Mouse (Mus musculus) left cerebral cortex, adult 2 months (tissue): ENCODE data around the gene Ptprn2. TPM values are rescaled to one million over a fixed set of nuclear protein-coding genes. Genes with fewer than 3 reads are reported as not detected.

Experiments
- DNase-seq, 2 experiments: peaks; one replicate each; pipeline ENCODE4 v3.0.0; 2021 to 2022; ENCODE audit warnings: low spot score in 2 of 2, mixed read lengths in 1 of 2; ENCODE audit errors: extremely low spot score in 1 of 2
- H3K27ac ChIP-seq: fragments of 200-600 bp; 2 replicates; pipeline ENCODE4 v1.8.1; 2022
- H3K4me3 ChIP-seq: fragments of 200-600 bp; 2 replicates; pipeline ENCODE4 v1.8.1; 2022
- CTCF ChIP-seq: fragments of 200-600 bp; IDR thresholded peaks from 2 replicates; pipeline ENCODE4 v1.8.1; 2022; ENCODE audit warnings: antibody characterized with exemption, mild to moderate bottlenecking, moderate library complexity
- intact Hi-C: fragments of 180-260 bp; cut with DNase I; formaldehyde crosslinking; loops from one replicate; pipeline ENCODE4 v1.15.1; 2025
- total RNA-seq, 2 experiments: library from RNA; stranded (reverse); gene quantifications; 2 replicates each; pipeline ENCODE4 v1.2.3; 2021

The Ptprn2 gene
- total RNA-seq, 2 experiments from 2014 or later, result 339 to 346 TPM

DNA sequence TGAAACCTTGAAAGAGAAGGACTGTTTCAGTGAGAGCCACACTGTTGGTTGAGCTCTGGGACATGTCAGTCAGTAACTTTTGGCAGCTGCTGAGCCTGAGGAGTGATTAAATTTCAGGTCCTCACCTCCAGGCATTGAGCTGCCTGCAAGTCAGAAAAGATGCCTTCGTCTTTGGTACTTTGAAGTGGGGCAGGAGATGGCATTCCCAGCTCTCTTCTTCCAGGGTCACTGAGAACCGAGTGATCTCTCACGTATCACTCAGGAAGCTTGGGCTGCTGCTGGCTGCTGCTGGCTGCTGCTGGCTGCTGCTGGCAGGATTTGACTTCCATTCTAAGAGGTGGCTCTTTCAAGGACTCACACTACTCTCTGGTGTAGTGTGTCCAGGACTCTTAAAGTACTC, 688.7 kb downstream of the Ptprn2 start:
- Histone ChIP-seq H3K4me3 (no peak overlapping the region), H3K27ac (peak overlapping the region; percentile 9)
- intact Hi-C loops, result no loop called here
- TF ChIP-seq CTCF, result no peak
- no peak for DNase-seq

DNA sequence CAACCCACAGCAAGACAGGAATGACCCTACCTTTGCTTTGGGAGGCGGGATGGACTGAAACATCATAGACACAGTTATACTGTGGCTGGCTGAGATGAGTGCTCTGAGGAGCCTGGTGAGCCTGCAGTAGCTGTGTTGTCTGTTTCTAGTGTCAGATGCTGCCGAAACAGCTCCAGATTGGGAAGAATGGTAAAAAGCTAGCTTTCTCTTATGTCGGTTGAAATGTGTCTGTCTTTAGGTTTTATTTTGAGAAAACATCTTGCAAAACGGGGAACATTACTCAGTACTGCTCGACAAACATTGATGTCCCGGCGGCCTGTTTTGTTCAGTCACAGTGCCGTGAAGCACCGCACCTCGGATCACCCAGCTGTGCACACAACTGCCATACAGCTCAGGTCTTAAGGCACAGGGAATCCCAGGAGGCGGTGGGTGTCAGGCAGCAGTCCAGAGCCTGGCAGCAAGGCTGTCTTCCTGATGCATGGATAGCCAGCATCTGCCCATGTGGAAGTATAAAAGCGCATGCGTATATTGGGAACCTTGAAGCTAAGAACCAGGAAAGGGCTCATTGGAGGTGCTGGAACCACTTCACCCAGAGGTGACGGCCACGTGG, 689.7 kb downstream of the Ptprn2 start:
- no peak for TF ChIP-seq CTCF
- Histone ChIP-seq H3K27ac (peak overlapping the region; percentile 9), H3K4me3 (no peak overlapping the region)
- intact Hi-C loops, result no loop called here
- DNase-seq, result peak in 1 of 2 experiments; percentile 28

DNA sequence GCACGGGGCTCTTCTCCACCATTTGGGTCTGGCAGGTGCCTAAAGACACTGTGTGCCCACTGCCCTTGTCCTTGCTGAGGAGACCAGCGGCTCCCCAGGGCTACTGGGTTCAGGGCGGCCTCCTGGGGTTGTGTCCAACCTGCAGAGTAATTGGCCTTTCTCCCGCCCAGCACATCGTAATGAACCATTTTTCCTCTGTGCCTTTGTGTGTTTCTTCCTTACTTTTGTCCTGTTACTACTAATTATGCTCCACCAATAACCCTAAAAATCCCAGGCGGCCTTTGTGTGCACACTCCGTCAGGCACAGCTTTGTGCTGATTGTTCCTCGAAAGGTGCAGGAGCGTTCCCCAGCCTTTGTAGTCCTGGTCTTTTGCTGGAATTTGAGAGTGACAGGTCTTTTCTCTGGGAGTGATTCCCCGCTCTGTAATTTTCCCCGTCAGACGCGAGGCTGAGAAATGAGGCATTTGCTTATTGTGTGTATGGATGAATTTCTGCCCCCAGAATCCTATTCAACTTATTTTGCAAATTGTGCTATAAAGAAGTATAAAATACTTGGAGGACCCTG, 690.8 kb downstream of the Ptprn2 start:
- intact Hi-C loops, result no loop called here
- Histone ChIP-seq H3K4me3 (no peak overlapping the region), H3K27ac (no peak overlapping the region)
- no peak for TF ChIP-seq CTCF
- no peak for DNase-seq

DNA sequence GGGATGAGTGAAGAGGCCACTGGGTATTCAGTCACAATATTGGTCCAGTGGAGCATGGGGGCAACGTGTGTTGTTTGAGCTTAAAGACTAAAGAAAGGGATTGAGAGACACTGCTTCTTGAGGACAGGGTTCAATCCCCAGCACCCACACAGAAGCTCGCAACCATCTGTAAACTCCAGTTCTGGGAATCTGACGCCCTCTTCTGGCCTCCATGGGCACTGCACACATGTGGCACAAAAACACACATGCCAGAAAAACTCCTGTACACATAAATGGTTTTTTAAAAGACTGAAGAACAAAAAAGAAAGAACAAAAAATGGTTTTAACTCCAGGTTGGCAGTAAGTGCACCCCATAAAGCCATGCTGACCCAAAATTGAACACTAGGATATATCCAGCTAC, 701.6 kb downstream of the Ptprn2 start:
- no peak for DNase-seq
- intact Hi-C loops, result no loop called here
- Histone ChIP-seq H3K4me3 (no peak overlapping the region), H3K27ac (no peak overlapping the region)
- peak; percentile 31 for TF ChIP-seq CTCF

DNA sequence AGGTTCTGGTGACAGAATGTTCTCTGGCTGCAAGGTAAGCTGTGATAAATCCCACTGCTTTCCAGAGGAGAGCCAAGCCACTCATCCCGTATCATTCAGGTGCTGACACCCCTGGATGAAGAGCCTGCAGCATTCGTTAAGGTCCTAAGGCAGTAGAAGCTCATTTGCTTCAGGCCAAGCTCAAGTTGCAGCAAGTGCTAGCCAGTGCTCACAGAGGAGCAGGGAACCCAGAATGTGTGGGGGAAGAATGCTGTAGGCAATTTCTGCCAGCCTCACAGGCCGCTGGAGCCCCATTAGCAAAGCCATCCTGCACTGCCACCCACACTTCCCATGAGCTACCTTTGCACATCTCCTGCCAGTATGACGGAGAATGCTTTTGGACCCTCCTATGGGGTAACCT, 706.5 kb downstream of the Ptprn2 start:
- Histone ChIP-seq H3K27ac (peak overlapping the region; percentile 74), H3K4me3 (no peak overlapping the region)
- intact Hi-C loops, result no loop called here
- no peak for TF ChIP-seq CTCF
- DNase-seq, result peak in 1 of 2 experiments; percentile 47

DNA sequence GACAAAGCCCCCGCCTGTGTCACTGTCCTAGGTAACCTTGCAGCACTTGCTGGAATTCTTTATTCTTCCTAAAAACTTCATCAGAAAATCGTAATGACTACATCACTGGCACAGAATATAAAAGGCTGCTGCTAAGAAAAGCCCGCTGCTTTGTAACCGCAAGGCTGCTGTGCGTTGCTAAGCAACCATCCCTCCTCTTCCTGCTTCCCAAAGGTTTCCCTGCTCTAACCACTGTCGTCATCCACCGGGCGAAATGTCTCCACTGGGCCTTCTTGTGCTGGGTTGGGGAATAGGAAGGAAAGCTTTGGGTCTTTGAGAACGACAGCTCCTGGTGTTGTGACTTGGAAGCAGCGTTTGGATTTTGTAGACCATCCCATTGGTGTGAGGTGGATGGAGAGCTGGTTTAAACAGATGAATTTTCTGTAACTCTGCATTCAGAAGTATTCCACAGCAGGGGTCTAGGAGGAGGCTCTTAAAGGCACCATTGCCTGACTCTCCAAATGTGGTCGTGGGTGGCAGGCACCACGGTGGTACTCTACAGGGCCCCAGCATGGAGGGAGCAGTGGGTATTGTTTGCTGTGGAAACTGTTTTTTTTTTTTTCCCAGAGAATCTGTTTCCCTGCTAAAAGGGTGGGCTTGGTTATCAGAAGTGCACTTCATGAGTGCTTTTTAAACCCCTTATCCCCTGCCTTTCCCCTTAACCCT, 711.4 kb downstream of the Ptprn2 start:
- Histone ChIP-seq H3K27ac (peak overlapping the region; percentile 90), H3K4me3 (no peak overlapping the region)
- peak; percentile 62 to 73 for DNase-seq
- intact Hi-C loops, result loop anchor here (5.0 kb wide), 1 partner anchor 40 kb away; no protein-coding TSS in a partner anchor
- no peak for TF ChIP-seq CTCF

DNA sequence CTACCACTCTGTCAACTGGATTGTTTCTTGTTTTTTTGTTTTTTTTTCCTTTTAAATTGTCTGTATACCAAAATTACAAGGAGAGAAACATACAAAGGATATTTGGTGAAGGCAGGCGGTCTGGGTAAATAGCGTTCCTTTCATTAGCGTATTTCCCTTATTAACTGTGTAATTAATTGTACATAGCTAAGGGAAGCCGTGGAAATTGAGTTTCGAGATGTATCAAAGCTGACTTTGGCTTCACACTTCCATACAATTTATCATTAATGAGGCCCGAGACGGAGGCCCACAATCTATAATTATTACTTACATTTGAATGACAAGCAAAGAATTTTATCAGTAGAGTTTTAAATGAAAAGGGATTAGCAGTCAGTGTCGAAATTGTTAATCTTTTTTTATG, 712.6 kb downstream of the Ptprn2 start:
- TF ChIP-seq CTCF, result no peak
- DNase-seq, result no peak
- peak overlapping the region; percentile 90; the same call in 1 of the 2 replicates for H3K27ac ChIP-seq
- no peak overlapping the region for H3K4me3 ChIP-seq
- intact Hi-C loops, result loop anchor here (5.0 kb wide), 1 partner anchor 41 kb away; no protein-coding TSS in a partner anchor

DNA sequence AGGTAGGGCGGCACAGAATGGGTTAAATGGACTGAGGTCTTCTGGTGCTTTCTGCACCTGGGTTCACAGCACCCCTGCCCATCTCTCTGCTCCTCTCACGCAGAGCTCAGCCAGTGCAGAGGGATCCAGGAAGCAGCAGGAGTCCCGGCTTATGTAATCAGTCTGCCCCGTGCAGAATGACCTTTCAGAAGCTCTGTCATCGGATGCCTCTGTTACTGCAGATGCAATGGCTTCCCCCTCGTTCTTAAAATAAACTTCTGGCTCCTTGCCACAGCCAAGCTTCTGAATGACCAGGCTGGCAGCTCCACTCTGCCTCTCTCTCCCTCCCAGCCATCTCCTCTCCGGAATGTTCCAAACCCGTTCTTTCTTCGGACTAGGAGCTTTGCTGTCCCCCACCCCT, 714.6 kb downstream of the Ptprn2 start:
- no peak for TF ChIP-seq CTCF
- intact Hi-C loops, result no loop called here
- peak; percentile 67 to 71 for DNase-seq
- Histone ChIP-seq H3K4me3 (no peak overlapping the region), H3K27ac (peak overlapping the region; percentile 83)

DNA sequence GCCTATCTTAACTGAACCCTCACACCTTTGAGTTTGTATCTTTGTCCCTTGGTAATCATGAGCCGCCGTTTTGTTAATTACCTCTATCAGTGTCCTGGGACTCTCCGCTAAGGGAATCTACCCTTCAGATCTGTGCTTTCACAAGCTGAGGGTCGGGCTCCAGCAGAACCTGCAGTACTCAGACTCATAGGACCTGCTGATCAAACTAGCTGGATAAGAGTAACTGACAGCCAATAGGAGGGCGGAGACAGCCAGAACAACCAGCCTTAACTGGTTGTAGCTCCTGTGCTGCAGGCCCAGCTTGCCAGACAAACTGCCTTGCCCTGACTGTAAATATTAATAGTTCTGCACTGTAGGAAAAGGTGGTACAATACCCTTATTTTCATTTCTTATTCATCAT, 715.1 kb downstream of the Ptprn2 start:
- Histone ChIP-seq H3K4me3 (no peak overlapping the region), H3K27ac (peak overlapping the region; percentile 83)
- TF ChIP-seq CTCF, result no peak
- DNase-seq, result no peak
- intact Hi-C loops, result no loop called here

DNA sequence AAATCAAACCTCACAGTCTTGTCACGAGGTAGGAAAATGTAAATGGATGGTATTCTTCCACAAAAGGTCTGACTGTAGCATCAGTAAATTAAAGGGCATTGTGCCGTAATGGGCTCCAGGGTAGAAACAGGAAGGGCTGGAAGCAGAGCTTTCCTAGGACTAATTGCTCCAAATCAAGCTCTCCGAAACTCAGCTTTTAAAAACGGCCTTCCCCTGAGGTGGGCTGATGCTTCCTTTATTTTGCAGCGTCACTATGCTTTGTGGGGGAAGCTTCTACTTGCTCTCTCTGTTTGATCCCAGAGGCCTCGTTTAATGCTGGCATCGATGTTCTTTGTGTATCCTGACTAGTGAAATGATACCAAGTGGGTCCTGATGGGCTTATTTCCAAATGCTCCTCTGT, 718.0 kb downstream of the Ptprn2 start:
- intact Hi-C loops, result no loop called here
- Histone ChIP-seq H3K27ac (peak overlapping the region; percentile 68), H3K4me3 (no peak overlapping the region)
- no peak for DNase-seq
- TF ChIP-seq CTCF, result no peak

DNA sequence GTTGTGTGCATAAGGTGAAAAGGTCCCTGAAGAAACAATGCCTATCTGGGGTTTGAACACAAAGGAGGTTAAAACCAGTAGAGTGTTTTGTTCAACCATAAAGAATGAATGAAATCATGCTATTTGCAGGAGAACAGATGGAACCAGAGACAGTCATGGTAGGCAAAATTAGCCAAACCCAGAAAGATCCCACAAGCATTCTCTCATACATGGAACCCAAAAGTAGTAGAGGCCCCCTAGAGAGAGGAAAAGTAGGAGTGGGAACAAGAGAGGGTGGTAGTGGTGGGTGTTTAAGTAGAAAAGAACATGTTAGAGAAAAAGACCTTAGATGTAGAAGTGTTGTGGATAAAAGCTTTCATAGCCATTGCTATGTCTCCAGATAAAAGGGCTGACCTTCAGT, 719.4 kb downstream of the Ptprn2 start:
- intact Hi-C loops, result no loop called here
- TF ChIP-seq CTCF, result no peak
- H3K27ac ChIP-seq, result no peak overlapping the region
- H3K4me3 ChIP-seq, result no peak overlapping the region
- DNase-seq, result no peak

DNA sequence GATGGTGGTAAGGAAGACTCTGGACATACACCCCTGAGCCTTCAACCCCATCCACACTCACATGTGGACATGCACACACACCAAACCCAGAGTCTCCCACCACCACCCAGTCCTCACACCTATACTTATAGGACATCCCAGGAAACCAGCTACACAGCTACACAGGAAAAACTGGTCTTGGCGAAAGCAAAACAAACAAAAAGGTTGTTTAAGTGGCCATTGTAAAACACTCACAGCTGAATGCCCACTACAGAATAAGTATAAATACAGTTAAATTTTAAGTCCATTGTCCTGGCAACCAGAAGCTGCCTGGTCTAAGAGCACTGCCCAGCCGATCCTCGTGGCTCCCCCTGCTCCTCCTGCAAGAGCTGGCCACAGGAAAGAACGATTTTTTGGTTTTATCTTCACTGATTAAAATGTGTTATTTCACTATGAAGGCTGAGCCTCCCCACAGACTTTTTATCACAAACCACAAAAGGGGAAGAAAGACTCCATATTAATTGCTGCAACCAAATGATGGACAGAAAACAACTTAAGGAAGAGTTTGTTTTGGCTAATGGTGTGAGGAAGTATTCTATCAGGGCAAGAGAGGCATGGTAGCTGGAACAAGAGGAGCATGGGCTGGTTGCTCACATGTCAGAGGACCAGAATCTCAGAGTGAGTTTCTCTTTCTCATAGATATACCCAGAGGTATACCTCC, 722.1 kb downstream of the Ptprn2 start:
- no peak for DNase-seq
- no peak for TF ChIP-seq CTCF

More for the DNA sequence above, 722.1 kb downstream of the Ptprn2 start:
- Histone ChIP-seq H3K4me3 (no peak overlapping the region), H3K27ac (no peak overlapping the region)
- intact Hi-C loops, result no loop called here
